Mouse (Mus musculus) liver, embryonic 15.5 days (tissue): ENCODE results near the gene Wdr78. TPM values are rescaled to one million over a fixed set of nuclear protein-coding genes. Genes with fewer than 3 reads are reported as not detected.

Experiments
- polyA plus RNA-seq: library from polyadenylated mRNA; unstranded; fragments of >200 nt; fragmentation: Nextera tagmentation; extraction: Ambion mirVana; gene quantifications from 2 replicates; pipeline ENCODE4 v1.2.1, GENCODE M21; 2015

Wdr78 gene
- polyA plus RNA-seq, 1 experiment from 2014 or later, result 0.45 TPM

Other genes with a start within 250 kb of the Wdr78 start
- 0.21 TPM in 1 of 2 replicates, not detected in the other for gene Tctex1d1, start 135.9 kb downstream of the Wdr78 start, polyA plus RNA-seq
- gene Insl5, start 87.7 kb downstream of the Wdr78 start, polyA plus RNA-seq, result not detected in 2 replicates
- gene Mier1, start 165 bp downstream of the Wdr78 start, polyA plus RNA-seq, result 23.9 and 26.6 TPM in 2 replicates
- gene Slc35d1, start 100.6 kb upstream of the Wdr78 start, polyA plus RNA-seq, result 6.5 and 6.8 TPM in 2 replicates
- gene 4921539E11Rik, start 176.3 kb upstream of the Wdr78 start, polyA plus RNA-seq, result not detected in 2 replicates
- 12.0 and 12.3 TPM in 2 replicates for gene Oma1, start 199.3 kb upstream of the Wdr78 start, polyA plus RNA-seq